Mouse (Mus musculus): ENCODE measurements around the gene Klk12. TPM values are rescaled to one million over a fixed set of nuclear protein-coding genes. Genes with fewer than 3 reads are reported as not detected.

Klk12 gene
- polyA plus RNA-seq, 1 experiment from 2014 or later = not detected

DNA sequence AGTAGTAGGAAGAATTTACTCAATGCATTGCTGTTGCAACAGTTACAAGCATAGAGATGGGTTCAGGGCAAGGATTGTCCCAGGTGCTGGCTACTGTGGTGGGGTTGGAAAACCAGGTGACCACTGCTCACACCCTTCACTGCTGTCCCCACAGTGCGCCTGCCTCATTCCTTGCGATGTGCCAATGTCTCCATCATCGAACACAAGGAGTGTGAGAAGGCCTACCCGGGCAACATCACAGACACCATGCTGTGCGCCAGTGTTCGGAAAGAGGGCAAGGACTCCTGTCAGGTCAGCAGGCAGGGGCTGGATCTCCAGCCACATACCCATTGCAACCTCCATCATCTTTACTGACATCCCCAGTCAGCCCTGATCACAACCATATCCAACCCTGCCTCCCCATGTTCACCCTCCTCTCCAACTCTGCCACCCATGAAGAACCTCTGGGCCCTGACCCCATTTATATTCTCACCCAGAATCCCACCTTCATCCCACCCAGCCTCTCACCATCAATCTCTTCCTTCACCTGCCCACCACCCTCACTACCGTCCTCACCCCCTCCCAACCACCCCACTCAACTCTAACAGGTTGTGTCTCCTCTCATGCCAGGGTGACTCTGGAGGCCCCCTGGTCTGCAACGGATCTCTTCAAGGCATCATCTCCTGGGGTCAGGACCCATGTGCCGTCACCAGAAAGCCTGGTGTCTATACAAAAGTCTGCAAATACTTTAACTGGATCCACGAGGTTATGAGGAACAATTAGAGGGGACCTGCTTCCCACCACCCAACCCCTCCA lies 9.7 kb downstream of the Klk12 start:
- Histone ChIP-seq H3K27me3 (ENCODE audit: insufficient read depth, poor library complexity, severe bottlenecking) (peaks cover 14% of the 10 kb centered on the region), H3K27ac (no peak overlapping the region), H3K9me3 (no peaks in the 10 kb centered on the region), H3K36me3 (no peaks in the 10 kb centered on the region), H3K4me1 (replicated peaks) (peaks cover 26% of the 10 kb centered on the region), H3K4me3 (no peak overlapping the region)
- no peak for DNase-seq (ENCODE audit: low spot score)
- 89% methylated on average over 10 of the region's 10 CpGs for WGBS

DNA sequence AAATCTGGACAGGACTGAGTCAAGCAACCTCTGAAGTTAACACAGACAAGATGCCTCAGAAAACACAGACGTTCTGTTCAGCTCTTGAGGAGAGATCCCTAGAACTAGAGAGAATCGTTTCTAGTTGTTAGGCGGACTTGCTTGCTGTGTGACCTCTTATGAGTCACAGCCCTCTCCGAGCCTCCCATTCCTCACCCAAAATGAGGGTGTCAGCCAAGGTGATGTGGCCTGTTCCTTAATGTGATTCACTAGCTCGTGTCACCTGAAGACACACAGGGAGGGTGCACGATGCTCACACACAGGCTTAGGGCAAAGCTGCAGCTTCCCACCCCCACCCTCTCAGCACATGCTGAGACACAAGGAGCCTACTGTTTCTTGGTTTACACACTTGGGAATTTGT lies 11.5 kb downstream of the Klk12 start:
- Histone ChIP-seq H3K4me1 (replicated peaks) (peaks cover 14% of the 10 kb centered on the region), H3K27ac (no peak overlapping the region), H3K36me3 (no peaks in the 10 kb centered on the region), H3K9me3 (no peaks in the 10 kb centered on the region), H3K27me3 (ENCODE audit: insufficient read depth, poor library complexity, severe bottlenecking) (peaks cover 23% of the 10 kb centered on the region), H3K4me3 (no peak overlapping the region)
- 74% methylated on average over 6 of the region's 6 CpGs for WGBS
- DNase-seq (ENCODE audit: low spot score) = no peak

DNA sequence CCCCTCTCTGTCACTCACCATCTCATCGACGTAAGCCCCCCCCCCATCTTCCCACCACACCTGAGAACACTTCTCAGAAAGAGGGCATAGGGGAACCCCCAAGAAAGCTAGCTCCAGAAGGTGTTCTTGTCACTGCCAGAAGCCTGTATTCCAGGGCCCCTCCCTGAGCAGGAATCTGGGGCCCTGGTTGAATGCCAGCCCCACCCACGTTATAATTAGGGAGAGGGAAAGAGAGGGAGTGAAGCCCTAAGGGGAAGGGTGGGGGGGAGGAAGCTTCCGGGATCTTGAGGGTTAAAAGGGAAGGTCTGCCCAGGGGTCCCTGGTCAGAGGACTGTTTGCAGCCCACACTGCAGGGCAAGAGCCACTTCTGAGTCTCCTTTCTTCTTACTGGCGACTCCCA lies 12.0 kb downstream of the Klk12 start, which contains the start of gene Klk10:
Gene Klk10, plus strand, starts transcription at position 290 of the 400 bp plus-strand sequence.
- DNase-seq (ENCODE audit: low spot score) = no peak
- Histone ChIP-seq H3K27me3 (ENCODE audit: insufficient read depth, poor library complexity, severe bottlenecking) (peaks cover 23% of the 10 kb centered on the region), H3K9me3 (no peaks in the 10 kb centered on the region), H3K27ac (no peak within 1 kb of the TSS), H3K4me1 (replicated peaks) (peaks cover 9% of the 10 kb centered on the region), H3K4me3 (no peak within 1 kb of the TSS), H3K36me3 (no peaks in the 10 kb centered on the region)
- WGBS = 40% methylated on average over 5 of the region's 5 CpGs

DNA sequence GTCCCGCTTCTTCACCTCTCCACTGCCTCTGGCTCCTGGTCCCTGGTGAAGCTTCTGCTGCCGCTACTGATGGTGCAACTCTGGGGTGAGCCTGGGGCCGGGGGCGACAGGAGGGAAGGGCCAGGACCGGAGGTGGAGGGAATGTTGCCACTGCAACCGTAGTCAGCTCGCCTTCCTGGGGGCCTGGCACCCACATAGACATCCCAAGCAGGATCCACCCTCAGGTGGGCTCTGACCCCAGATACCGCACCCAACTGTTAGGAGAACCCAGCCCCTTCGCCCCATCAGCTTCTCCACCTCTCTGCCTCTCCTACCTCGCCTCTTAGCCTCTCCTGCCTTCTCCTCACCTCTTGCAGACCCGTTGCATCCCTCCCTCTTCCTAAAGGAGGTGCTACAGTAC lies 12.8 kb downstream of the Klk12 start:
- H3K27me3 ChIP-seq (ENCODE audit: insufficient read depth, poor library complexity, severe bottlenecking) = peaks cover 23% of the 10 kb centered on the region
- H3K27ac ChIP-seq = no peak overlapping the region
- no peak overlapping the region for H3K4me3 ChIP-seq
- DNase-seq (ENCODE audit: low spot score) = no peak
- H3K36me3 ChIP-seq = no peaks in the 10 kb centered on the region
- H3K9me3 ChIP-seq = no peaks in the 10 kb centered on the region
- WGBS = 93% methylated on average over 11 of the region's 11 CpGs
- H3K4me1 ChIP-seq (replicated peaks) = peaks cover 7% of the 10 kb centered on the region

DNA sequence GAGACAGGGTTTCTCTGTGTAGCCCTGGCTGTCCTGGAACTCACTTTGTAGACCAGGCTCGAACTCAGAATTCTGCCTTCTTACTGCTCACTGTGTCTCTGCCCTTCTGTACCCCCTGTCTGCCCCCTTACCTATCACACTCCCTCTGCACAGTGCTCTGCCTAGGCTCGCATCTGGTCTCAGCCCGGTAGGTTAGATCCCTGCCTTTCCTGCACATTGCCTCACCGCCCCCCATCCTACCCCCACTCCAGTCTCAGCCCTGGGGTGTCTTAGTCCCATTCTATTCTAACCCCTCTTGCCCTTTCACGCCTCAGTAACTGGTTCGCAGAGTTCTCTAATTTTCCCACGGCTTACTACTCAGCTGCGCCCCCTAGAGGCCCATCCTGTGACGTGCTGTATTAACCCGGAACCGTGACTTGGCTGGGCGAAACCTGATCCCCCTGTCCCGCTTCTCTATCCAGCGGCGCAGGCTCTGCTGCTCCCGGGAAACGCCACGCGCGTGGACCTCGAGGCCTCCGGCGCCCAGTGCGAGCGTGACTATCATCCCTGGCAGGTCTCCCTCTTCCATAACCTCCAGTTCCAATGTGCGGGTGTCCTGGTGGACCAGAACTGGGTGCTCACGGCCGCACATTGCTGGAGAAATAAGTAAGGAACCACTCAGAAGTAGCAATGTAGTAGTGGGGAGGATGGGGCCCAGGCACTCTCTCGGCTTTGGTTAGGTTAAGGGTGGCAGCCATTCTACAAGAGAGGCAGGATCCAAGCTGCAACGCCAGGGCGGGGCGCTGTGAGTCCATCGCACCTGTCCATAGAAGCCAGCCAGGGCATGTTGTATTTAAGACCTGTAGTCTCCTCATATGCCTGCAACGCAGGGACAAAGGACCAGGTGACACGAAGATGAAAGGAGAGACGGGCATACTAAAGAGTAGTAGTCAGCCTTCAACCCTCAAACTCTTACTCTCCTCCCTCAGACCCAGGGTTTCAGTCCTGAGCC lies 13.9 kb downstream of the Klk12 start:
- Histone ChIP-seq H3K36me3 (no peaks in the 10 kb centered on the region), H3K27ac (peak overlapping the region; percentile 74), H3K4me1 (replicated peaks) (peaks cover 7% of the 10 kb centered on the region), H3K4me3 (peak overlapping the region; percentile 47), H3K27me3 (ENCODE audit: insufficient read depth, poor library complexity, severe bottlenecking) (peaks cover 20% of the 10 kb centered on the region), H3K9me3 (no peaks in the 10 kb centered on the region)
- WGBS = 8% methylated on average over 36 of the region's 36 CpGs
- DNase-seq (ENCODE audit: low spot score) = peak; percentile 88

DNA sequence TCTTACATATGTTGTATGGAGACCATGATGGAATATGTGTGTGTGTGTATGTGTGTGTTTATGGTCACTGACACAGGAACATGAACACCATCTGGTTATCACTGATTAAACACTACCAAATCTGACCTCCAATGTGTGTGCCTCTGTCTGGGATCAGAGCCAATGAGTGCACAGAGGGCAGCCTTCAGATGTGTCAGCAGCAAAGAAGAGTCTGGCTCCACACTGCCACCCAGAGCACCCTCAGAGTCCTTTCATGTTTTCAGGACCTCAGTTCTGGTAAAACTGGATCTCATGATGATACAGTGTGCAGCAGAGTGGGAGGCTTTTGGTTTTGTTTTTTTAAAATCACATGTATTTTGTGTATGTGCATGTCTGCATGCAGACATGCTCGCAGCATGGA lies 16.6 kb downstream of the Klk12 start:
- WGBS = 83% methylated on average over 1 of the region's 1 CpGs
- Histone ChIP-seq H3K27ac (no peak overlapping the region), H3K4me3 (no peak overlapping the region), H3K9me3 (no peaks in the 10 kb centered on the region), H3K36me3 (no peaks in the 10 kb centered on the region), H3K27me3 (ENCODE audit: insufficient read depth, poor library complexity, severe bottlenecking) (peaks cover 20% of the 10 kb centered on the region), H3K4me1 (replicated peaks) (peaks cover 7% of the 10 kb centered on the region)
- DNase-seq (ENCODE audit: low spot score) = no peak

DNA sequence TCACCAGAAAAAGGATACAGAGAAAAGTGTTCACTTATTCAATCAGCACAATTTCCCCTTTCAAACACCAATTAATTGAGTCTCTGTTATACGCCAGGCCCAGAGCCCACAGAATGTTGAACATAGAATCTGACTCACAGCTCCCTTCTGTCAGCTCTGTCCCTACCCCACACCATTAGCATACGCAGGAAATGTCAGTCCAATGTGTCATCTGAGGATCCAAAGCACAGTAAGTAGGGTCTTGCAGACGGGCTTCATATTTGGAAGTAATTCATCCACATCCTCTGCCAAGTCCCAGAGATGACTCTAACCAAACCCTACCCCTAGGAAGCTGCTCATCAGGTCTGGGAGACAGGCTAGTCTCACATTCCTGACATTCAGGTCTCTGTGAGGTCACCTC lies 19.4 kb downstream of the Klk12 start:
- H3K27ac ChIP-seq = no peak overlapping the region
- DNase-seq (ENCODE audit: low spot score) = no peak
- no peaks in the 10 kb centered on the region; the same call in 1 of the 2 replicates for H3K4me1 ChIP-seq (replicated peaks)
- no peaks in the 10 kb centered on the region for H3K9me3 ChIP-seq
- peaks cover 11% of the 10 kb centered on the region for H3K27me3 ChIP-seq (ENCODE audit: insufficient read depth, poor library complexity, severe bottlenecking)
- no peak overlapping the region for H3K4me3 ChIP-seq
- 78% methylated on average over 3 of the region's 3 CpGs for WGBS
- H3K36me3 ChIP-seq = no peaks in the 10 kb centered on the region

DNA sequence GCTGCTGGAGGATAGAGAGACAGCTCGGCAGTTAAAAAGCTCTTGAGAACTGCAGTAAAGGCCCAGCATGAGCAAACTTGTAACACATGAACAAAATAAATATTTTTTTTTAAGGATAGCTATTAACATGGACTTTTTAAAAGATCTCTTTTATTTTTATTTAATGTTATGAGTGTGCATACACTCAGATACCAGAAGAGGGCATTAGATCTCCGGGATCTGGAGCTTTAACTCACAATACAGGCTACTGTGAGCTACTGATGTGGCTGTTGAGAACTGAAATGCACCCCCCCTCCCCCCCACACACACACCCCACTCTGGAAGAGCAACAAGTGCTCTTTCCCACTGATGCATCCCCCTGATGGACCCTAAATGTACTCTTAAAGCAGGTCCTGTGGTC lies 20.6 kb downstream of the Klk12 start:
- 84% methylated on average over 2 of the region's 2 CpGs for WGBS
- no peaks in the 10 kb centered on the region; the same call in 1 of the 2 replicates for H3K27me3 ChIP-seq (ENCODE audit: insufficient read depth, poor library complexity, severe bottlenecking)
- DNase-seq (ENCODE audit: low spot score) = no peak
- no peaks in the 10 kb centered on the region for H3K9me3 ChIP-seq
- no peaks in the 10 kb centered on the region; the same call in 1 of the 2 replicates for H3K4me1 ChIP-seq (replicated peaks)
- no peaks in the 10 kb centered on the region for H3K36me3 ChIP-seq
- H3K27ac ChIP-seq = no peak overlapping the region
- H3K4me3 ChIP-seq = no peak overlapping the region

DNA sequence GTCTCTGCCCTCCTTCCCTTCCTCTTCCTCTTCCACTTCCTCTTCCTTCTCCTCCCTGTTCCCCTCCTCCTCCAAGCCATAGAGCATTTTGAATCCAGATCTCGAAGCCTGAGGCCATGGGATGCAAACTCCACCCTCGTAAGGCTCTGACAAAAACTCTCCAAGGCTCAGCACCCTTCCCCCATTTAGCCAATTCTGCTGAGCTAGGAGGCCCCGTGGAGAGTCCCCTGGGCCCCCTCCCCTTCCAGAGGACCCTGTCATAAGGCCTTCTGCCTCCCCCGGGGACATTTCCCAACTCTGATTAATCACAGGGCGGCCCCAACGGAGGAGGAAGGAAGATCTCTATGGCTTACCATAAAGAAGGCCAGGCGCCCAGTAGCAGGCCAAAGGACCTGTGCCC lies 22.9 kb downstream of the Klk12 start, which contains the start of gene Klk9:
Gene Klk9, plus strand, starts transcription at position 301 of the 400 bp plus-strand sequence.
- Histone ChIP-seq H3K9me3 (no peaks in the 10 kb centered on the region), H3K4me3 (no peak within 1 kb of the TSS), H3K36me3 (no peaks in the 10 kb centered on the region), H3K4me1 (replicated peaks) (peaks cover 12% of the 10 kb centered on the region), H3K27me3 (ENCODE audit: insufficient read depth, poor library complexity, severe bottlenecking) (peaks cover 19% of the 10 kb centered on the region), H3K27ac (no peak within 1 kb of the TSS)
- WGBS = 82% methylated on average over 7 of the region's 7 CpGs
- DNase-seq (ENCODE audit: low spot score) = no peak

DNA sequence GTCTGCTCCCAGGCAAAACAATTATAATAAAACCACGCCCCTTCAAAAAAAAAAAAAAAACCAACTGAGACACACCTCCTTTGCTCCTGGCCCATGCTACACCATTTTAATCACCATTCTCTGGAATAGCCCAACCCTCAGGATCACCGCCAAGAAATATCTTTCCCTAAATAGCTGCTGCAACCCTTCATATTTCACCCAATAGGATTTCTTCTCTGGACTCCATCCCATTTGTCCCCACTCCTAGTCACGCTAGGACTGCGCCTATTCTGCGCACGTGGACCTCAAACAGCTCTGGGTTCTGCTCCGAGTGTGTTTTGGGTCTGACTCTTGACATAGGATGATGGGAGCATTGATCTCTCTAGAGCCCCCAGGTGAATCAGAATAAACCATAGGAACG lies 27.7 kb downstream of the Klk12 start:
- H3K4me1 ChIP-seq (replicated peaks) = peaks cover 26% of the 10 kb centered on the region
- H3K36me3 ChIP-seq = no peaks in the 10 kb centered on the region
- DNase-seq (ENCODE audit: low spot score) = no peak
- H3K27me3 ChIP-seq (ENCODE audit: insufficient read depth, poor library complexity, severe bottlenecking) = peaks cover 40% of the 10 kb centered on the region
- no peaks in the 10 kb centered on the region for H3K9me3 ChIP-seq
- WGBS = 11% methylated on average over 8 of the region's 8 CpGs
- no peak overlapping the region for H3K27ac ChIP-seq
- H3K4me3 ChIP-seq = peak overlapping the region; percentile 55

DNA sequence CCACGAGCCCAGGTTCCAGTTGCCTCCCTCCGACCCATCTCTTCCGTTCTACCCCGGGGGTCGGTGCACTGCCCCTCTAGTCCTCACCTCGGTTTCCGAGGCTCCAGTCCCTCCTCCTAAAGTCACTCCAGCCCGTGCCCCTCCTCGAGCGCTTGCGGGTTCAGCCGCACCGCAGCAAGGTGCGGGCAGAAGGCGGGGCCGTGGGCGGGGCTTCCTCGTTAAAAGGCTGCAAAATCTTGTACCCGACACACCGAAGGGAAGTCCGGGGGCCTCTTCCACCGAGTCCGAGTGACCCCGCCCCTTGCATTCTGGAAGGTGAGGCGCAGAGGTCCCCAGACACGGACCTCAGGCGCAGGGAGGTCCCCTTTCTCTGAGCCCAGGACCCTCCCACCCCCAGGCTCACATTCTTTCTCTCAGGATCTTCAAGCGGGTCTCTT lies 28.7 kb downstream of the Klk12 start, which contains the start of gene Klk8:
Gene Klk8, plus strand, starts transcription at position 245 of the 437 bp plus-strand sequence.
- H3K9me3 ChIP-seq = no peaks in the 10 kb centered on the region
- WGBS = under 1% methylated on average over 28 of the region's 28 CpGs
- peaks cover 26% of the 10 kb centered on the region for H3K4me1 ChIP-seq (replicated peaks)
- H3K27ac ChIP-seq = no peak within 1 kb of the TSS
- no peaks in the 10 kb centered on the region for H3K36me3 ChIP-seq
- peaks cover 40% of the 10 kb centered on the region for H3K27me3 ChIP-seq (ENCODE audit: insufficient read depth, poor library complexity, severe bottlenecking)
- peak; percentile 34 for DNase-seq (ENCODE audit: low spot score)
- H3K4me3 ChIP-seq = peak within 1 kb of the TSS; percentile 55

DNA sequence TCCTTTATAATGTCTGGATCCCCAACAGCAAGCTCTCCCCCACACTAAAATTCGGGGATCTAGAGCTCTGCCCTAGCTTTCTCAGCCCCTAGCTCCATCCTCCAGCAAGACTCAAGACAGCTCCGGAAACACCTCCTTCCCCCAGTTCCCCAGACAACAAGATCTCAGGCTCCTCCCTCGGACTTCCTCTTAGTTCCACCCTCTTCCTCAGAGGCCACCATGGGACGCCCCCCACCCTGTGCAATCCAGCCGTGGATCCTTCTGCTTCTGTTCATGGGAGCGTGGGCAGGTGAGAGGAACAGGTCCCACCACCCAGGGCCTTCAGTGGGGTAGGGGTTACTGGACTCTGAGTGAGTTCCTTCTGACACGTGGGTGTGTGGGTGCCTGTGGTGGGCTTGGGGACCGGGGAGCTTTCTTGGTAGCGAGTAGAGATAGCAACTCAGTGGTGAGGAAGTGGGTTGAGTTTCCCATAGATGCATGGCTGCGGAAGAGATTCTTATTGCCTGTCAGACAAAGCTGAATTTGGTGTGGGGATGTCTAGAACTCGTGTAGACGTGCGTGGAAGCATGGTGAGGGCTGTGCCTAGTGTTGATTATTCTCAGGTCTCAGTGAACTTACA lies 29.3 kb downstream of the Klk12 start:
- Histone ChIP-seq H3K36me3 (no peaks in the 10 kb centered on the region), H3K9me3 (no peaks in the 10 kb centered on the region), H3K27me3 (ENCODE audit: insufficient read depth, poor library complexity, severe bottlenecking) (peaks cover 40% of the 10 kb centered on the region), H3K4me1 (replicated peaks) (peaks cover 26% of the 10 kb centered on the region), H3K27ac (no peak overlapping the region), H3K4me3 (peak overlapping the region; percentile 55)
- WGBS = 40% methylated on average over 13 of the region's 13 CpGs
- no peak for DNase-seq (ENCODE audit: low spot score)

Data from hindbrain, embryonic 10.5 days (tissue).